Mouse (Mus musculus): ENCODE data around the gene Acot8.

The Acot8 gene

DNA sequence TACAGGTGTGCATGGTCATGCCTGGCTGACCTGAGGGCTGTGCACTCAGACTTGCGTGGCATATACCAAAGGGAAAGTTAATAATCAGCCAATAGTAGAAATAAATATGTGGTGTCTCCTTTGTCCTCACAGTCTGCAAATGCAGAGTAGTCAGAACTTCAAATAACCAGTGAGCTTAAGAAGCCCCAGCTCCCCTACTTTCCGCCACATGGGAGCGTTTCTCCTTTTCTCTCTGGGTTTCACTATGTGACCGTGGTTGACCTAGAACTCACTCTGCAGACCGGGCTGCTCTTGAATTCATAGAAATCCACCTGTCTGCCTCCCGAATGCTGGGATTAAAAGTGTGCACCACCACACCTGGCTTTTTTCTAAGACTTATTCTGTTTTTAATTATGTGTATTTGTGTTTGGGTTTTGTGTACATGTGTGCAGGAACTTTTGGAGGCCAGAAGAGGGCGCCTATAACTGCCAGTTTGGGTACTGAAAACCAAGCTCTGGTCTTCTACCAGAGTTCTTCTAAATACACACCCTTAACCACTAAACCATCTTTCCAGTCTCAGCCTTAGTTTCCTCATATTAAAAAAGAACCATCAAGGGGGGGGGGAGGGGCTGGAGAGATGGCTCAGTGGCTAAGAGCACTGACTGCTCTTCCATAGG is 20.6 kb downstream of the Acot8 start:
- DNase-seq (ENCODE audit: low read depth, low spot score) = peak; percentile 80

DNA sequence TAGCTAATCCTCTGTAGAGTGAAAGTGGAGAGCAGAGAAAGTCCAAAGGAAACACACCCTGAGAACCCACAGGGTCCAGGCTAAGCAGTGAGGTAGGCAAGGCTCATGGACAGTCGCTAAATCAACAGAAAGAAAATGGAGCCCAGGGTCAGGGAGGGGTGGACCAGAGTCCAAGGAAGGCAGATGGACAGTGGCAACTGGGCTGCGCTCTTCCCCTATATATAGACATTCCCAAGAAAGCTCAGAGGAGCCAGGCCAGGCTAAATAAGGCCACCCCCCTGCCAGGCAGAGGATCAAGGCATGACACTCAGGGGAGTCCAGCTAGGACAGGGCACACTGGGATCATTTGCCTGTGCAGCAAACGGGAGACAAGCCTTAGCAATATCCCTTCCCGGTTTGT is 22.8 kb downstream of the Acot8 start:
- no peak for DNase-seq (ENCODE audit: low read depth, low spot score)

DNA sequence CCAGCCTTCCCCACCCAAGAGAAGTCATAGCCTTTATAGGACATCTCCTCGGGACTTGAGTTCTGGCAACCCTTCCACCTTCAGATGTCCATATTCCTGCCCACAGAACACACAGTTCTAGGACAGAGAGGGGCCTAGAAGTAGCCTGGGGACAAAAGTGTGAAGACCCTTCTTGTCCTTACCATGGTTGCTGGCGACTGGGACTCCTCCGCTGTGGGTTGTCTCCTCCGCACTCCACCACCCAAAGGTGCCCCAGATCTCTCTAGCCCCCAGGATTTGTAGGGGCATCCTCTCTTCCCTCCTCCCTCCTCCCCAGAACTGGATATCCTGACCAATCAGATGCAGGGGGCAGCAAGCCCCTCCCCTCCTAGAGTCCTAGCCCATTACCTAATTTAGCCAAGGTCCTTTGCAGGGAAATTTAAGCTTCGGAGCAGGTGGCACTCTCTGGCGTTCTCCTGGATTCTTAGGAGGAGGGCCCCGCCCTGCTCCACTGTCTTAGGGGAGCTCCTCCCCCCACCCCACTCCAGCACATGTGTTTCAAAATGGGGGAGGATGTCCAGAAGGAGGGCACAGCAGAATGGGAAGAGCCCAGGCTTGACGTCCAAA is 25.1 kb downstream of the Acot8 start, which contains the start of gene Tnnc2:
Tnnc2 (minus strand) TSS at position 487 of the 606 bp plus-strand sequence.
- DNase-seq (ENCODE audit: low read depth, low spot score) = no peak

DNA sequence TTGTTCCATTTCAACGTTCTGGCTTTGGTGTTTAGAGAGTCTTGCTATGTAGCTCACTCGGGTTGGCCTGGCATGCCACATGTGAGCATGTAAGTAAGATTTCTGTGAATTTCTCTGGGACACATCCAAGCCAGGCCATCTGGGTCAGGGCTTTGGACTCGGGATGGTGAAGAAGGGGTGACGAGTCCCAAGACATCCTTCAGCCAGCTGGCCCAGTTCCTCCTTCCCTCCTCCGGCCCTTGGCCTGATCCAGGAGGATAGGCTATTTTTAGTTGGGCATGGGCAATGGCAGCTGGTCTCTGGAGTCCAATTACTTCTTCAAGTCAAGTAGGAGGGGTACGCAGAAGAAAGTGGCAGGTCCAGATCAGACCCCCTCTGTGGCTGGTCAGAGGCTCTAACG is 25.9 kb downstream of the Acot8 start:
- DNase-seq (ENCODE audit: low read depth, low spot score) = no peak

DNA sequence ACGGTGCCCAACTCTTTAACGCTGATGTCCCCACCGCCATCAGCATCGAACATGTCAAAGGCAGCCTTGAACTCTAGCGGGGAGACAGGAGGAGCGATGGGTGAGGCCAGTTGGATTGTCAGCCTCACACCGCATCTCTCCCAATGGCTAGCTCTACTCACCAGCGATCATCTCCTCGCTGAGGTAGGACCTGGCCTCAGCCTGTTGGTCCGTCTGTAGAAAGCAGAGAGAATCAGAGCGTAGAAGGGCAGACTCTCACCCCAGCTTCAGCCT is 26.7 kb downstream of the Acot8 start:
- no peak for DNase-seq (ENCODE audit: low read depth, low spot score)

DNA sequence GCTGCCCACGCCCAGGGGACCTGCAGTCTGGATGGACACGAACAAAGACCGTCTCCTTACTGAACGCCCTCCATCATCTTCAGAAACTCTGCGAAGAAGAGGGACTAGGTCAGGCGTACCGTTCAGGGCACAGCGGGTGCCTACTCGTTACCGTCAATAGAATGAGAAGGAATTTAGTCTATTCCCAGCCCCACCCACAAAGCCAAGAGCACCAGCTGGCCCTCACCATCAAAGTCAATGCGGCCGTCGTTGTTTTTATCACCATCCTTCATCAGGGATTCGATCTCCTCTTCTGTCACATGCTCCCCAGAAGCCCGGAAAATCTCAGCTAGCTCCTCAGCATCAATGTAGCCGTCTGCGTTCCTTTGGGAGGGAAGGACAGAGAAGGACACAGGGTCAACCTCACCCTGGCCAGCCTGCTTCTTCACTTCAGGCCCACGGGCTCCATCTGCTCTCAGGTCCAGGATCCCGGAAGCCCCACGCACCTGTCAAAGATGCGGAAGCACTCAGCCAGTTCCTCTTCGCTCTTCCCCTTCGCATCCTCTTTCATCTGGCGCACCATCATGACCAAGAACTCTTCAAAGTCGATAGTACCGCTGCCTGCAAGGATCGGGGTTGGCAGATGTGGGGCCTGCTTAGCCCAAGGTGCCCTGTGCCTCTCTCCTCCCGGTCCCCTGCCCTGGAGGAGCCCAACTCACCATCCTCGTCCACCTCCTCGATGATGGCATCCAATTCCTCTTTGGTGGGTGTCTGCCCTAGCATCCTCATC is 27.3 kb downstream of the Acot8 start:
- no peak for DNase-seq (ENCODE audit: low read depth, low spot score)

DNA sequence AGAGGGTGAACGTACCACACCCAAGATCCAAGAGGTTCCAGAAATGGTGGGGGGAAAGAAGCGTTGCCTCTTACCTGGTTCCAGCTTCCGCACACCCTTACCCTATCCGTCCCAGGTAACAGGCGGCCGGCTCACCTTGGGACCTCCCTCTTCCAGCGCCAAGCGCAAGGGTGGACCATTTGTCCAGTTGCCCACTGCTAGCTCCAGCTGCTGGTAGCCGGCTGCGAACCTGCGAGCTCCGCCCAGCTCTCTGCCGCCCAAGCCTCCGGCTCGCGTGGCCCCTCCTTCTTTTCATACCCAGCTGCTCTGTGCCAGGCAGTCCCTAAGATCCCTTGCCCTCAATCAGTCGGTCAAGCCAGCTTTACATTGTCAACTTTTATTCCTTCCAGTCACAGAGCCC is 27.9 kb downstream of the Acot8 start:
- DNase-seq (ENCODE audit: low read depth, low spot score) = no peak

DNA sequence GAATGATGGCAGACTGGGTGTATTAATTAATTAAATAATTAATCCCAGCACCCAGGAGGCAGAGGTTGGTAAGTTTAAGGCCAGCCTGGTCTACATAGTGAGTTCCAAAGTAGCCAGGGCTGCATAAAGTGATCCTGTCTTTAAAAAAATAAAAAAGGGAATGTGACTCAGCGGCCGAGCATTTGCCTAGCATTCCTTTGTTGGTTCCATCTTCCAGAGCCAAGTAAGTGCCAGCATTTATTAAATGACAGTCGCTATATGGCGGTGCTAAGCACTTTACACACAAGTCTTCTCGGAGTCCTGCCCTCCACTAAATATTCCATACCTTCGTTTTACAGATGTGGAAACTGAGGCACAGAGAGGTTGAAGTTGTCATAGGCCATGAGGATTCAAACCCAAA is 28.6 kb downstream of the Acot8 start:
- no peak for DNase-seq (ENCODE audit: low read depth, low spot score)

DNA sequence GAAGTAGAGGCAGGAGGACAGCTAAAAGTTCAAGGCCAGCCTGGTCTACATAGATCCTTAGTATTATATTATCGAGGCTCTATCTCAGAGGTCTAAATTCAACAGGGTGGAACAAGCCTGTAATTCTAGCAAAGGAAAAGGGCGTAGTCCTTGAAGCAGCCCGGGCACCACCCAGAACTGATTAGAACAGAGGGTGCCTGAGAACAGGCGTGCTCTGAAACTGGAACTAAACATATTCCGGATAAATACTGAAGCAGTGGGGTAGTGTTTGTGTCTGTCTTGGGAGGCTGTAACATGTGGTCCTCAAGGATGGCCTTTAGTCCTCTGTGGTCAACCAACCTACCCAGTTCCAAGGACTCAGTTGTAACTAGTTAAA is 30.7 kb downstream of the Acot8 start:
- no peak for DNase-seq (ENCODE audit: low read depth, low spot score)

DNA sequence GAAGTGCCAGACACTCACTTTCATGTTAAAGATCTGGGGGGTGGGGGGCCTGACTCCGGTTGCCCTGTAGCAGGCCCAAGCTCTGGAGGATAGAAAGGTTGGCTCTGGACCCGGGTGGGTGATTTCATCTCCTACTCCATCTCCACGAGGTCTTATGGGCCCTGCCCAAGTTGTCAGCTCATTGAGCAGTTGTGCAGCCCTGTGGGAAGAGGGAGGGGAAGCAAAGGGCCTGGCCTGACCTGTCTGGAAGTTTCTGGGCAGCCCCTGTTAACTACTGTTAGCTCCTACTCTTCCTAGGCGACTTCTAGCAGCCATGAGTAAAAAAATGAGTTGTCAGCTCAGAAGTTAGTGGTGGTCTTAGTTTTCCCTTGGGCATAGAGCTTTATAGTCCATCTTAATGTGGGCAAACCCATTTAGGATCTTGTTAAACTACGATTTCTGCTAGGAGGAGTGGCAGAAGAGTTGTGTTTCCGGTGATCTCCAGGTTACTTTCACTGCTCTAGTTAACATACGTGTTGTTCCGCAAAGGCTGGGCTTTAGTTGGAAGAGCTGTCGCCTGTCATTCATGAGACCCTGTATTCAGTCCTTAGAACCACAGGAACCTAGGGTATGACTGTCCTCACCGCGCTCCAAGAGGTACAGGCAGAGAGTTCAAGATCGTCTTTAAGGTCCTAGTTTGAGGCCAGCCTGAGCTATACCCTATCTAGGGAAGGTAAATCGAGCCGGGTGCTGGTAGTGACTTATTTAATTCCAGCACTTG is 31.3 kb downstream of the Acot8 start:
- DNase-seq (ENCODE audit: low read depth, low spot score) = peak; percentile 24

DNA sequence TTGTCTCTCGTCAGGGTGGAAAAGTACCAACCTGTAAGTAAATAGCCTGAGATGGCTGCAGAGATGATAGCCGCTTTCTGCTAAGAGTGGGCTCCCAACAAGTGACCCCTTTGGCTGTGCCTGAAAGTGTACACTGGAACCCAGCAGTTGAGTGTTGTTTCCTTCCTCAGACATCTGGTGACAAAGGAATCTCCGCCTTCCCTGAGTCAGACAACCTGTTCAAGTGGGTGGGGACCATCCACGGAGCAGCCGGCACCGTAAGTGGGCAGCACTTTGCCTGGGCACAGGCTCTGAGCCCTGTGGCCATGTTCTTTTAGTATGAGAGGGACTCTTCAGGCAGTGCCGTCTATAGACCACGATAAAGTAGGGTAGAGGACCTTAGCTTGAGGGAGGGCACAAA is 33.6 kb downstream of the Acot8 start:
- DNase-seq (ENCODE audit: low read depth, low spot score) = no peak

DNA sequence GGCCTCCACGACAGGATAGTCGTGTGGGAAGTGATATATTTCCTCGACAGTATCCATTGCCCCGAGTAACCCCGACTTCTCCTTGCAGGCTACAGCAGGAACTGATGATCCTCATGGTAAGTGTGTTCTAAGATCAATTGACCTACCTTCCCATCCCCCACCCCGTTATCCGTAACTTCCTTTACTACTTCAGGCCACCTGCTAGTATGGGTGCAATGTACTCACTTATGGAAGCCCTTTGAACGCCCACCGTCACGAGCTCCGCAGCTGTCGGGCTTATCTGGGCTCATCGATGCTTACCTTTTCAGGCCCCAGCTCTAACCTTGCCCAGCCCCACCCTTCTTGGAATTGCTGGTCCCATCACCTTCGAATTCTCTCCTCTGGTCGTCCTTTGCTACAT is 34.4 kb downstream of the Acot8 start:
- peak; percentile 49 for DNase-seq (ENCODE audit: low read depth, low spot score)

DNA sequence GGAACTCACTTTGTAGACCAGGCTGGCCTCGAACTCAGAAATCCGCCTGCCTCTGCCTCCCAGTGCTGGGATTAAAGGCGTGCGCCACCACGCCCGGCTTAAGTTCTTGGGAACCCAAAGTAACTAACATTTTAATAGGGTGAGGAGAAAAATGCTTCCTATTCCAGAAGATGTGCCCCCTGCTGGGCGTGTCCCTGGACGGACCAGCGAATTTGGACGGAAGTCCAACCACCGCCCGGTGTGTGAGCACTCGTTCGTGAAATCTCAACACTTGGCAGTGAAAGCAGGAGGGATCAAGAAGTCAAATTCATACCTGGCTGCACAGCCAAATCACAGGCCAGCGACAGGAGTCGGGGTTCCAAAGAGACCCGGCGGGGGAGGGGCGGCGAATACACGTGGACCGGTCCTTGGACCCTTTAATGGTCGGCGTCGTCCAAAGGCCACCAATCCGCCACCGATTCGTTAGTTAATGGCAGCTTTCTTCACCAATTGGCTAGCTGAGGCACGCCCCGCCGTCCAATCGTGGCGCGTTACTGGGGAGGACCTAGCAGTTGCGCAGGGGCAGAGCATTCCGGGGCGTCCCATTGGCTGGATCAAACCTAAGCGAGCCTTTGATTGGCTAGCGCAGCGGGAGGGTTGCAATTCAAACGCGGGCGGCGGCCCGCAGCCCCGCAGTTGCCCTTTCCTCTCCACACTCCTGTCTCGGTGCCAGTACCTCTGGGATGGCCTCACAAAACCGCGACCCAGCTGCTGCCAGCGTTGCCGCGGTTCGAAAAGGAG is 35.2 kb downstream of the Acot8 start, which contains the start of gene Ube2c:
Ube2c (plus strand) TSS at position 641 of the 780 bp plus-strand sequence.
- DNase-seq (ENCODE audit: low read depth, low spot score) = peak; percentile 100

DNA sequence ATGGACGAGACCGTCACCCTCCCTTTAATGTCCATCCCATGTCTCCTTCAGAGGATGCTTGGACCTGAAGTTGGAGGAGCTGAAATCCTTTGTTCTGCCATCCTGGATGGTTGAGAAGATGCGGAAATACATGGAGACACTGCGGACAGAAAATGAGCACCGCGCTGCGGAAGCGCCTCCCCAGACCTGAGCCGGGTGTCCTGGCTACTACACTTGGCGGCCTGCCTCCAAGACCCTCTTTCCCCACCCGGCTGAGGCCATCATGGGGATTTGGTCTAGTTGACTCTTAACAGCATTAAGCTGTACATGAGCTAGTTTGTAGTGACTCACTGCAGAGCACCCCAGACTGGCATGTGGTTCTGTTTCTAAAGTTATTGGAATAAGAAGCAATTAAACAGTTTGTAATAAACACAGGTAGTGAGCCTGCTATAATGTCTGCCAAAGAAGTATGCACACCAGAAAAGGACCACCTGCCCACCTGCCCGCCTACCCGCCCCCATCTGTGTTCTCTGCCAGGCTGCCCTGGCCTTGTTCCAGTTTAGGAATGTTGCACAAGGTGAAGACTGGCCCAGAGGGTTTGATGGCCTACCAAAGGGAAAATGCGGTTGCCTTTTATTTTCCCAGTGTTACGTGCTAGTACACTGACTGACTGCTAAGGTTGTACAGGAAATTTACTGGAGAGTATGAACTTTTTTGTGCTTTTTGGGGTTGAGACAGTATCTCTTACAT is 36.7 kb downstream of the Acot8 start:
- DNase-seq (ENCODE audit: low read depth, low spot score) = no peak

DNA sequence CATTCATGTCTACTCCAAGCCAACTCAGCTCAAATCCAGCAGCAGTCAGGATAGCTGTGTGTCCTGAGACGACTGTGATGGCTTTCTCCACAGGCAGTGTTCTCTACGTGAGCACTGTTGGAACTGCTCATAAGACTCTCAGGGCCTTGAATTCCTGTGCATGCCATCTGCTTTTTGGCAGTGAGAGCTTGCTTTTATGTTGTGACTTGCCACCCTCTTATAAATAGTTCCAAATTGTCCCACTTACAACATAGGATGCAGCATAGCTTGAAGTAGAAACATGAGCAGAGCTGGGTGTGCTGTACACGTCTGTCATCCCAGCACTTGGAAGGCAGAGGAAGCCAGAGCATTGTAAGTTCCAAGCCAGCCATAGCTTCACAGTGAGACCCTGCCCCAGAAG is 38.8 kb downstream of the Acot8 start:
- no peak for DNase-seq (ENCODE audit: low read depth, low spot score)

DNA sequence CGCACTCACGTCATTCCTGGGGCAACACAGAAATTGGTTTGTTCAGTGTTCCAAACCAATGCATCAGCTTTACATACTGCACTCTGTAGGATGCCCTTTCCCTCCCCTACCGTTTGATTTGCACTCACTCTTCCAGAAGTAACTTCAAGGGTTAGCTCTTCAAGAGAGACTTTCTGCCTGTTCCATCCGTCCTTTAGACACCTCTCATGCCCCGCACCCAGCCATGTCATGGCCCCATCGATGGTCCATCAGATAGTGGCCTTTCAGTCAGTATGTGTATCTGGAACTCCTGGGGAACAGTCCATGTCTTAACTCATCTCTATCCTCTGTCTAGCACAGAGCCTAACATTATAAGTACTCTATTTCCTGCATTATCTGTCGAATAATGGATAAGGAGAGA is 42.1 kb downstream of the Acot8 start:
- no peak for DNase-seq (ENCODE audit: low read depth, low spot score)

DNA sequence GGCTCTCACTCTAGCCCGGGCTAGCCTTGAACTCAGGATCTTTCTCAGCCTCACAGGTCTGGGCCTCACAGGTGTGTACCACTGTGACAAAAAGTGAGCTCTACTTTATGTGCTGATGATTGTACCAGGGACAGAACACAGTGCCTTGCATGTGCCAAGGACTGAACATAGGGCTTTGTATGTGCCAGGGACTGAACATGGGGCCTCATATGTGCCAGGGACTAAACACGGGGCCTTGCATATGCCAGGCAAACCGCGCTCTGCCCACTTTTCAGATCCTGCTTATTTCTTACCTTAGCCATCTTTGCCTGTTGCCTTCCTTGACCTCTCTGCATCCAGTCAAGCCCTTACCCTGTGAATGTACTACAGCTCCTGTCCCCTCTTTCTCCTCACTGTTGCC is 42.7 kb downstream of the Acot8 start:
- DNase-seq (ENCODE audit: low read depth, low spot score) = no peak

DNA sequence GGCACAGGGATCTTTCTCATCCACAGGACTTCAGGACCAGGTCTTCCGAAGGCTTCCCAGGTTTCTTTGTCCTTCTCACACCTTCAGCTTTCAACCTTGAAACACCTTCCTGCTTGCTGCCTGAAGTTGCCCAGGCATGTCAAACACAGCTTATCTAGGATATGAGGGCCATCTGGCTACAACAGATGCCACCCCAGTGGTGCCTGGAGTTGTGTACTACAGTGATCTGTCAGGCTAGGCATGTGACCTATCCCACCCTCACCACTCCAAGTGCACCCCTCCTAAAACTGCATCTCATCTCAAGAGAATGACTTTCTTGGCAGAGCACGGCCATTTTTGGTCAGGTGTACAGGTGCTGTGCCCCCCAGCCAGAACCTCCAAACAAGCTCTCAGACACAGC is 43.2 kb downstream of the Acot8 start:
- no peak for DNase-seq (ENCODE audit: low read depth, low spot score)

DNA sequence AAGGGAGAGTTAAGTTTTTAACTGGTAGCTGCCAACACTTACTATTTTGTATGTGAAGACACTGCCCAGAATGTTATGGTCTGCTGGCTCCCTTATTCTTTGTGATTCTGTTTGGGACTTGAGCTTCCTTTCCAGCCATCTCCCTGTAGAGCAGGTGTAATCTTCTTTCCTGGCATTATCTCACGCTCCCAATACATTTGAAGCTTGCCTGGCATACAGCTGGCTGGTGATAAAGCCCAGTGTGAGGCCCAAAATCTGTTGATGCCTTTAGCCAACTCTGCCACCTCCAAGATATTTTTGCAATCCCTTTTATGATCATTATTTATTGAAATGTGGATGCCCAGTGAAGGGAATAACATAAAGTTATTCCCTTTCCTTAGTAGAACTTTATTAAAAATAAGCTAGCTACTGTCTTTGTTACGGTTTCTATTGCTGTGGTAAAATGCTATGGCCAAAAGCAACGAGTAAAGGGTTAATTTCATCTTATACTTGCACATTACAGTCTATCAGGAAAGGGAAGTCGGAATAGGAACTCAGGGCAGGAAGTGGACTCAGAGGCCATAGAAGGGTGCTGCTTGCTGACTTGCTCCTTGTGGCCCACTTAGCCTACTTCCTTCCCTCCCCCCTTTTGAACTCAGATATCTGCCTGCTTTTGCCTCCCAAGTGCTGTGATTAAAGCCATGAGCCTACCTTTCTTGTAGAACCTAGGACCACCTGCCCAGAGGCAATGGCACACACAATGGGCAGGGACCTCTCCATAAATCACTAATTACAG is 44.4 kb downstream of the Acot8 start:
- DNase-seq (ENCODE audit: low read depth, low spot score) = no peak

DNA sequence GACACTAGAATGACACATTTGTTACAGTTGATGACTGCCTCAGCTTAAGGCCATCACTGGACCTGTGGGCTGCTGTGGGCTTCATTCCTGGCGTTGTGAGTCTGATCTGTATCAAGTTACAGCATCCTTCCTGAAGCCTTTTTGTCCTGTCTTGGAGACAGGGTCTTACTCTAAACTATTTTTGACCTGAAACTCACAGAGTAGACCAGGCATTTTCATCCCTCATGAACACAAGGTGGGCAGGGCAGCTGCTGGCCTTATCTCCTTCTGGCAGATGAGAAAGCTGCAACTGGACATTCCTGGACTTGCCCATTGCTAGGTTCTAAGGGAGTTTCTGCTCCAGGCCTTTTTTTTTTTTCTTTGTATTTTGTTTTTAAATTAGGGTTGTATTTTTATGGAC is 46.0 kb downstream of the Acot8 start:
- no peak for DNase-seq (ENCODE audit: low read depth, low spot score)
